Mouse (Mus musculus) forebrain, embryonic 16.5 days (tissue): ENCODE data around the gene Camta2. TPM values are rescaled to one million over a fixed set of nuclear protein-coding genes. Genes with fewer than 3 reads are reported as not detected.

Experiments used
- ATAC-seq: fragments of 200-750 bp; cut with Nextera tagmentation; 2 replicates; pipeline ENCODE4 v1.8.0; 2017; ENCODE audit warnings: mild to moderate bottlenecking, moderate library complexity
- H3K27ac ChIP-seq: fragments of 300-500 bp; sonication (generic); 2 replicates; pipeline ENCODE4 v1.5.1; 2014; ENCODE audit warnings: low read length, control low read depth
- H3K27me3 ChIP-seq: fragments of 300-500 bp; sonication (generic); replicated peaks from 2 replicates; pipeline ENCODE4 v1.6.1; 2014; ENCODE audit warnings: low read length; ENCODE audit not compliant: control insufficient read depth, insufficient read depth
- H3K36me3 ChIP-seq: fragments of 300-500 bp; sonication (generic); 2 replicates; pipeline ENCODE4 v1.6.1; 2014; ENCODE audit not compliant: control insufficient read depth, insufficient read depth
- H3K4me1 ChIP-seq: fragments of 300-500 bp; sonication (generic); replicated peaks from 2 replicates; pipeline ENCODE4 v1.6.1; 2014; ENCODE audit warnings: low read length; ENCODE audit not compliant: control insufficient read depth, insufficient read depth
- H3K4me2 ChIP-seq: fragments of 300-500 bp; sonication (generic); 2 replicates; pipeline ENCODE4 v1.6.1; 2014; ENCODE audit warnings: mild to moderate bottlenecking, low read length, control low read depth
- H3K4me3 ChIP-seq: fragments of 300-500 bp; sonication (generic); replicated peaks from 2 replicates; pipeline ENCODE4 v1.5.1; 2014; ENCODE audit warnings: mild to moderate bottlenecking, low read length, control low read depth
- H3K9ac ChIP-seq: fragments of 300-500 bp; sonication (generic); replicated peaks from 2 replicates; pipeline ENCODE4 v1.6.1; 2014; ENCODE audit warnings: low read depth, low read length, control low read depth
- H3K9me3 ChIP-seq: fragments of 300-500 bp; sonication (generic); 2 replicates; pipeline ENCODE4 v1.6.1; 2016; ENCODE audit warnings: low read length; ENCODE audit not compliant: control insufficient read depth
- whole genome bisulfite sequencing: fragments of 180-500 bp; shearing (Covaris S2); extraction: QIAGEN DNeasy Blood & Tissue Kit; methylation state at CpG from one replicate; pipeline ENCODE4 v1.1.7; 2014; 5-methylcytosine and 5-hydroxymethylcytosine counted together
- microRNA-seq: library from miRNA; unstranded; fragments of <30 nt; microRNA quantifications from one replicate; pipeline ENCODE4, GENCODE M21; 2017
- polyA plus RNA-seq: library from polyadenylated mRNA; unstranded; fragments of >200 nt; fragmentation: Nextera tagmentation; extraction: Ambion mirVana; gene quantifications from 2 replicates; pipeline ENCODE4 v1.2.1, GENCODE M21; 2015

Camta2 gene
- polyA plus RNA-seq, 1 experiment from 2014 or later, result 21.3 TPM

DNA sequence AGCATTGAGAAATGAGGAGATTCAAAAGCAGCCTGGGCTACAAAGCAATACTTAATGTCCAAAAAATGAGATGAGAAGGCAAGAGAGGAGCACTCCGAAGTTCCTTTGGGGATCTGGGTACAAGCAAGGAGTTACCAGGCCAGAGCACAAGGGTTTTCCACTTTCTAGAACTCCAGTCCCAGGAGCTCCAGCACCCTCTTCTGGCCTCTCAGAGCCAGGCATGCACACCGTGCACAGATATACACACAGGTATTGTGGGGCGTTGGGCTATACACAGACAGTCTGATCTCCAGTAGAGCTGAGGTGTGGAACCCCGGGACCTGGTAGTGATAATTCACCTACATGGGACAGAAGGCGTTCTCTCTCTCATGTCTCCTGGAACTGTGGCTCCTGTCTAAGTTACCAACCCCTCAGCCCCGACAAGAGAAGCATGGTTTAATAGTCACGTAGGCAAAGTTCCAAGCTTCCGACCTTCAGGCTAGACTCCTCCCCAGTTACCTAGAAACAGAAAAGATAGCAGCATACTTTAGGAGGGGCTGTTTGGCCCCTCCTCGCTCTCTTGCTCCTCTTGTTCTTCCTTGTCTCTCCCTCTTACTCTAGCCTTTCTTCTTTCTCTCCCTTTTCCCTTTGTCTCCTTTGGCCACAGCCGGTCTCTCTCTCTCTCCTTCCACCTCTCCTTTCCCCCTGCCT, 64.7 kb downstream of the Camta2 start:
- no peaks in the 10 kb centered on the region for H3K4me1 ChIP-seq

DNA sequence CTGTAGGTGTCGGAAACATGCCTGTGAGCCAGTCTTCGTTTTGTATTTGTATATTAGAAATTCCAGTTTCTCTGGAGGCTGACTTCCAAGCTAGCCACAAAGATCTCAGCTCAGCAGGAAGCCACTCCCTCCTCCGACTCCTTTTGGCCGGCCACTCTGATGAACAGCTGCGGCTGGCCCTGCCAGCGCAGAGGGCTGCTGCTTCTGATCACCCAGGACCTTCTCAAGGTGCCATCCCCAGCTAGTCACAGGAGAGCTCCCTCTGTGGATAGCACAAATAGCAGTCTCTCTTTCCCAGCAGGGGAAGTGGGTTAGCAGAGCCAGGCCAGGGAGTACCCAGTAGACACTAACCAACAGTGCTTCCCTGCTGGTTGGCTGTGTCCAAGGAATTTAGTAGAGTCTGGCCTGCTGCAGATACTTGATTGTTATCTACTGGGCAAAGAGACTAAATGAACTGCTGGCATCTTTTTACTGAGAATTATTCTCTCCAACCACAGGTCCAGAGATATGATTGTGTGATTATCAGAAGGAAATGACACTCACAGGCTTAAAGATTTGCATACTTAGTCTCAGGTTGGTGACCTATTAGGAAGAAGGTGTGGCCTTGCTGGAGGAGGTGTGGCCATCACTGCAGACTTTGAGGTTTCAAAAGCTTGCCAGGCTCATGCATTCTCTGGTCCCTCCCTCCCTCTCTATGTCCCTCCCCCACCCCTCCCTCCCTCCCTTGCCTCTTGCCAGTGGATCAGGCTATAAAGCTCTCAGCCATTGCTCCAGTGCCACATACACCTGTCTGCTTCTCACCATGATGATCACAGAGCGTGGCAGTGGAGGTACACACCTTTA, 65.7 kb downstream of the Camta2 start:
- H3K36me3 ChIP-seq, result no peaks in the 10 kb centered on the region
- no peak overlapping the region for H3K4me3 ChIP-seq
- H3K9ac ChIP-seq, result no peak overlapping the region
- H3K27ac ChIP-seq, result no peak overlapping the region
- H3K9me3 ChIP-seq, result no peaks in the 10 kb centered on the region
- H3K27me3 ChIP-seq, result no peaks in the 10 kb centered on the region
- no peak overlapping the region for H3K4me2 ChIP-seq
- no peak for ATAC-seq
- no peaks in the 10 kb centered on the region for H3K4me1 ChIP-seq
- WGBS, result 44% methylated on average over 7 of the region's 7 CpGs

More for the DNA sequence above, 64.7 kb downstream of the Camta2 start:
- H3K9ac ChIP-seq, result no peak overlapping the region
- H3K4me3 ChIP-seq, result no peak overlapping the region
- 80% methylated on average over 10 of the region's 10 CpGs for WGBS
- no peak overlapping the region for H3K27ac ChIP-seq
- no peak overlapping the region for H3K4me2 ChIP-seq
- ATAC-seq, result no peak
- no peaks in the 10 kb centered on the region for H3K36me3 ChIP-seq
- H3K27me3 ChIP-seq, result no peaks in the 10 kb centered on the region
- no peaks in the 10 kb centered on the region for H3K9me3 ChIP-seq

Small RNA genes within 50 kb of the gene (microRNA-seq; reads per million reads assigned to microRNA genes)
- gene Mir6925, result not detected

Other genes starting within 250 kb of the Camta2 start
- gene Med11, start 236.2 kb downstream of the Camta2 start, polyA plus RNA-seq, result 39.8 and 46.0 TPM in 2 replicates
- 0.46 and 0.90 TPM in 2 replicates for gene Zmynd15, start 228.7 kb downstream of the Camta2 start, polyA plus RNA-seq
- 1.7 and 2.0 TPM in 2 replicates for gene Cxcl16, start 228.1 kb downstream of the Camta2 start, polyA plus RNA-seq
- 0.66 and 3.4 TPM in 2 replicates for gene Tm4sf5, start 182.9 kb downstream of the Camta2 start, polyA plus RNA-seq
- gene Vmo1, start 173.5 kb downstream of the Camta2 start, polyA plus RNA-seq, result not detected in 2 replicates
- 0.18 TPM in 1 of 2 replicates, not detected in the other for gene Gltpd2, start 168.9 kb downstream of the Camta2 start, polyA plus RNA-seq
- 713 and 749 TPM in 2 replicates for gene Psmb6, start 162.7 kb downstream of the Camta2 start, polyA plus RNA-seq
- not detected in 2 replicates for gene Gm40193, start 155.2 kb downstream of the Camta2 start, polyA plus RNA-seq
- 8.8 and 9.0 TPM in 2 replicates for gene Pld2, start 148.0 kb downstream of the Camta2 start, polyA plus RNA-seq
- 13.8 and 17.5 TPM in 2 replicates for gene Mink1, start 125.2 kb downstream of the Camta2 start, polyA plus RNA-seq
- not detected in 2 replicates for gene 4930544D05Rik, start 72.3 kb downstream of the Camta2 start, polyA plus RNA-seq
- gene Chrne, start 68.9 kb downstream of the Camta2 start, polyA plus RNA-seq, result 0.39 TPM in 1 of 2 replicates, not detected in the other
- gene Gp1ba, start 49.0 kb downstream of the Camta2 start, polyA plus RNA-seq, result 0.15 and 0.17 TPM in 2 replicates
- gene Rnf167, start 40.9 kb downstream of the Camta2 start, polyA plus RNA-seq, result 133 and 135 TPM in 2 replicates
- 159 and 174 TPM in 2 replicates for gene Slc25a11, start 40.6 kb downstream of the Camta2 start, polyA plus RNA-seq
- gene Pfn1, start 33.5 kb downstream of the Camta2 start, polyA plus RNA-seq, result 642 and 656 TPM in 2 replicates
- gene Eno3, start 30.9 kb downstream of the Camta2 start, polyA plus RNA-seq, result 6.5 and 8.2 TPM in 2 replicates
- 119 and 146 TPM in 2 replicates for gene Spag7, start 18.7 kb downstream of the Camta2 start, polyA plus RNA-seq
- gene Inca1, start 12.1 kb upstream of the Camta2 start, polyA plus RNA-seq, result 0.61 and 1.3 TPM in 2 replicates
- 1.4 and 1.5 TPM in 2 replicates for gene Kif1c, start 12.4 kb upstream of the Camta2 start, polyA plus RNA-seq
- gene Zfp3, start 76.1 kb upstream of the Camta2 start, polyA plus RNA-seq, result 18.2 and 18.9 TPM in 2 replicates
- not detected in 2 replicates for gene Scimp, start 124.5 kb upstream of the Camta2 start, polyA plus RNA-seq
- 77.9 and 82.8 TPM in 2 replicates for gene Rabep1, start 156.7 kb upstream of the Camta2 start, polyA plus RNA-seq